Mouse (Mus musculus) neutrophil, adult 5-6 weeks (primary cell): ENCODE results near the gene Mdm1. TPM values are rescaled to one million over a fixed set of nuclear protein-coding genes. Genes with fewer than 3 reads are reported as not detected.
A peak's percentile ranks its signal among the peaks of the same experiment; 100 is the strongest.

Experiments
- ATAC-seq: fragments of 151-379, 151-347 bp; 2 replicates; pipeline ENCODE4 v1.8.0; 2017; ENCODE audit warnings: mild to moderate bottlenecking, moderate TSS enrichment; ENCODE audit not compliant: insufficient number of reproducible peaks, poor library complexity, low FRiP score, severe bottlenecking; ENCODE audit errors: extremely low read depth
- total RNA-seq: library from RNA; stranded (forward); fragments of 200-1000 nt; gene quantifications from 2 replicates; pipeline ENCODE4 v1.2.3, GENCODE M21; 2017

Gene Mdm1
- 67.0 and 74.5 TPM in 2 replicates for total RNA-seq

GRCm38 (mm10) chr10:118141018-118141883 is at the start of gene Mdm1:
Gene Mdm1, plus strand, starts transcription at chr10:118141811.
- ATAC-seq: peak; percentile 99

GRCm38 (mm10) chr10:118092745-118093144 is 48.9 kb upstream of the Mdm1 start:
- no peak for ATAC-seq

GRCm38 (mm10) chr10:118093728-118094127 is 47.9 kb upstream of the Mdm1 start:
- no peak for ATAC-seq

- no peak for ATAC-seq
These were observed 46.8 kb upstream of the Mdm1 start for GRCm38 (mm10) chr10:118094853-118095252.

- ATAC-seq: peak; percentile 9; the same call in 1 of the 2 replicates
These were observed 45.4 kb upstream of the Mdm1 start for GRCm38 (mm10) chr10:118096223-118096622.

- peak; percentile 72 for ATAC-seq
These were observed 43.7 kb upstream of the Mdm1 start for GRCm38 (mm10) chr10:118097898-118098297.

- ATAC-seq: peak; percentile 5; the same call in 1 of the 2 replicates
These were observed 41.0 kb upstream of the Mdm1 start for GRCm38 (mm10) chr10:118100570-118100969.

GRCm38 (mm10) chr10:118101056-118101455 is 40.6 kb upstream of the Mdm1 start:
- no peak for ATAC-seq

- peak; percentile 88 for ATAC-seq
These were observed 38.5 kb upstream of the Mdm1 start for GRCm38 (mm10) chr10:118103020-118103666.

- ATAC-seq: no peak
These were observed 37.7 kb upstream of the Mdm1 start for GRCm38 (mm10) chr10:118103906-118104305.

- no peak for ATAC-seq
These were observed 34.6 kb upstream of the Mdm1 start for GRCm38 (mm10) chr10:118107031-118107430.

- ATAC-seq: peak; percentile 45
These were observed 31.3 kb upstream of the Mdm1 start for GRCm38 (mm10) chr10:118110006-118110920.

- ATAC-seq: no peak
These were observed 30.7 kb upstream of the Mdm1 start for GRCm38 (mm10) chr10:118110921-118111301.

- ATAC-seq: no peak
These were observed 30.0 kb upstream of the Mdm1 start for GRCm38 (mm10) chr10:118111621-118112020.

- no peak for ATAC-seq
These were observed 29.2 kb upstream of the Mdm1 start for GRCm38 (mm10) chr10:118112294-118112893.

- ATAC-seq: no peak
These were observed 28.3 kb upstream of the Mdm1 start for GRCm38 (mm10) chr10:118113256-118113682.

- no peak for ATAC-seq
These were observed 27.3 kb upstream of the Mdm1 start for GRCm38 (mm10) chr10:118114271-118114670.

- no peak for ATAC-seq
These were observed 25.2 kb upstream of the Mdm1 start for GRCm38 (mm10) chr10:118116456-118116855.
